24 mouse cellular contexts compared by ENCODE assay signal in the genomic region with DNA sequence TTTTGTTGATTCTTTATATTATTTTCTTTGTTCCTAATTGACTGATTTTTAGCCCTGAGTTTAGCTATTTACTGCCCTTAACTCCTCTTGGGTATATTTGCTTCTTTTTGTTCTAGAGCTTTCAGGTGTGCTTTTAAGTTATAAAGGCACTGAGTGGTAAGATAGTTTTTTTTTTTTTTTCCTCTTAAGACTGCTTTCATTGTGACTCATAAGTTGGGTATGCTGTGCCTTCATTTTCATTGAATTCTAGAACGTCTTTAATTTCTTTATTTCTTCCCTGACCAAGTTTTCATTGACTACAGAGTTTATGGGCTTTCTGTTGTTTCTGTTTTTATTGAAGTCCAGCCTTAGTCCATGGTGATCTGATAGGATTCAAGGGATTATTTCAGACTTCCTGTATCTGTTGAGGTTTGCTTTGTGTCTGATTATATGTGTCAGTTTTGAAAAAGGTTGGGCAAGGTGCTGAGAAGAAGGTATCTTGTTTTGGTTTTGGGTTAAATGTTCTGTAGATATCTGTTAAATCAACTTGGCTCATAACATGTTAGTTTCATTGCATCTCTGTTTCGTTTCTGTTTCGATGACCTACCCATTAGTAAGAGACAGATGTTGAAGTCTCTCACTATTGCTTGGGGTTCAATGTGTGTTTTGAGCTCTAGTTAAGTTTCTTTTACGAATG. TPM values are rescaled to one million over a fixed set of nuclear protein-coding genes. Genes with fewer than 3 reads are reported as not detected.
A peak's percentile ranks its signal among the peaks of the same experiment; 100 is the strongest.
DNase-seq lines count a peak whose midpoint lies in the region; ATAC-seq lines count a peak whose summit lies in the region.
"Had no signal": no experiment of that assay in that cellular context is flagged by ENCODE, and none has a peak within 500 bp of the region (broad histone marks: within the 10 kb centered on the region; RNA-seq: fewer than 3 reads in every experiment).

No protein-coding gene starts in this region.

- intact Hi-C loops in gastrocnemius, postnatal 36 days (cut with DNase I) = no loop called here

- ATAC-seq in CD4-positive, CD25-positive, alpha-beta regulatory T cell, adult 4 months = peak; percentile 65
- peak; percentile 40 for ATAC-seq in activated CD4-positive, CD25-positive, alpha-beta regulatory T cell, adult 4 months
- ATAC-seq: forebrain, embryonic 15.5 days; hindbrain, postnatal 0 days; intestine, embryonic 15.5 days had no signal

- peak; percentile 61 for DNase-seq in 3T3-L1 (ENCODE audit: low read depth, low spot score)
- no peak for DNase-seq in layer of hippocampus, postnatal 14 days (ENCODE audit: low spot score in 2 of 2)
- no peak for DNase-seq in gastrocnemius, postnatal 36 days
- no peak for DNase-seq in embryo, embryonic 10 days (ENCODE audit: low spot score)
- DNase-seq: adrenal gland, adult 2 months; adrenal gland, postnatal 14 days; B cell, adult 2 months; cerebellum, adult 11 months; cerebellum, adult 2 months; cerebellum, adult 9-11 months; cerebellum, postnatal 25 days; embryo, embryonic 11 days; gastrocnemius, postnatal 25 days; heart, postnatal 10 days; heart, postnatal 4 days; kidney, adult 11 months; kidney, adult 8-10 months had no signal

RNA-seq across cellular contexts. Expression of gene Mettl21c, which starts 22.8 kb away (rescaled TPM):
- 1 to 10 TPM in 1 of 2 experiments, under 1 TPM in 1; 0.78 to 2.0 TPM for polyA plus RNA-seq in CD4-positive, CD25-positive, alpha-beta regulatory T cell, adult 4 months (2017; shearing (Covaris generic))
- polyA plus RNA-seq in activated CD4-positive, CD25-positive, alpha-beta regulatory T cell, adult 4 months (2017; shearing (Covaris generic)) = 1 to 10 TPM in 1 of 2 experiments, under 1 TPM in 1; 0.59 to 2.4 TPM
- not detected for total RNA-seq in layer of hippocampus, postnatal 14 days (2021)
- total RNA-seq in gastrocnemius, postnatal 36 days (2021) = 100 to 1,000 TPM; 109 to 134 TPM
- total RNA-seq: adrenal gland, adult 2 months; adrenal gland, postnatal 14 days; granulocyte monocyte progenitor cell, adult 5-6 weeks; heart, postnatal 10 days; heart, postnatal 4 days had no signal
- polyA plus RNA-seq: adrenal gland, adult 2 months; cerebellum, adult 2 months; erythroblast, embryonic 14.5 days had no signal

Comparison
In these comparisons a context has a peak if more than half of its experiments do, and no peak if none do; other contexts are left out.
1. RNA of gene Mettl21c, which starts 22.8 kb away (total RNA-seq): 109 to 134 TPM in gastrocnemius, postnatal 36 days; not detected in layer of hippocampus, postnatal 14 days; every median in the first group is over 100 times any median in the second.